Mouse (Mus musculus) G1E (cell line): ENCODE measurements around the gene P2rx1. TPM values are rescaled to one million over a fixed set of nuclear protein-coding genes. Genes with fewer than 3 reads are reported as not detected.

Experiments
- ATAC-seq: 2 replicates; pipeline ENCODE4 v1.8.0; 2016; ENCODE audit warnings: mild to moderate bottlenecking; ENCODE audit not compliant: insufficient number of reproducible peaks, poor library complexity, low FRiP score, severe bottlenecking; ENCODE audit errors: extremely low read depth
- DNase-seq: peaks from one replicate; pipeline ENCODE4 v3.0.0; 2012; ENCODE audit warnings: low spot score
- H3K27me3 ChIP-seq: 2 replicates; pipeline ENCODE4 v1.6.1; 2012; ENCODE audit warnings: mild to moderate bottlenecking, low read length, inconsistent platforms; ENCODE audit not compliant: insufficient read depth
- H3K36me3 ChIP-seq: replicated peaks from 2 replicates; pipeline ENCODE3; 2012; ENCODE audit warnings: mild to moderate bottlenecking, inconsistent platforms
- H3K4me1 ChIP-seq: 2 replicates; pipeline ENCODE4 v1.6.1; 2012; ENCODE audit warnings: low read depth, low read length, inconsistent platforms, mixed read lengths; ENCODE audit not compliant: insufficient read depth
- H3K4me3 ChIP-seq: 2 replicates; pipeline ENCODE4 v1.5.1; 2012; ENCODE audit warnings: low read depth, mild to moderate bottlenecking, inconsistent platforms, low read length, moderate library complexity, mixed read lengths
- H3K9me3 ChIP-seq: replicated peaks from 2 replicates; pipeline ENCODE4 v1.6.1; 2012; ENCODE audit warnings: inconsistent platforms
- CTCF ChIP-seq: IDR thresholded peaks from 2 replicates; pipeline ENCODE4 v1.5.1; 2012; ENCODE audit warnings: low read depth, low read length, inconsistent platforms, mixed read lengths
- GATA1 ChIP-seq: IDR thresholded peaks from 2 replicates; pipeline ENCODE4 v1.6.1; 2012; ENCODE audit warnings: borderline replicate concordance, low read length, inconsistent platforms, mixed read lengths
- GATA2 ChIP-seq: IDR thresholded peaks from 2 replicates; pipeline ENCODE4 v1.6.1; 2012; ENCODE audit warnings: low read depth, low read length, inconsistent platforms, borderline replicate concordance
- POLR2AphosphoS5 ChIP-seq: IDR thresholded peaks from 2 replicates; pipeline ENCODE4 v1.6.1; 2012; ENCODE audit warnings: low read depth, low read length, inconsistent platforms; ENCODE audit not compliant: insufficient replicate concordance
- TAL1 ChIP-seq: conservative IDR thresholded peaks from 2 replicates; pipeline ENCODE4 v1.6.1; 2012; ENCODE audit warnings: low read depth, low read length, inconsistent platforms, mixed read lengths
- polyA plus RNA-seq: library from polyadenylated mRNA; stranded (reverse); fragments of >175 nt; gene quantifications from 2 replicates; pipeline ENCODE4 v1.2.3, GENCODE M21; 2012
- total RNA-seq, 2 experiments: library from RNA; stranded (forward) in 1 of 2; stranded (reverse) in 1 of 2; fragments of 200-1000 nt in 1 of 2; fragments of >200 nt in 1 of 2; fragmentation: Nextera tagmentation in 1 of 2; gene quantifications; 2 replicates each; pipeline ENCODE4 v1.2.3; 2014 to 2017

The P2rx1 gene
- total and polyA plus RNA-seq, 3 experiments: 11.4 to 46.9 (median 14.8) TPM

DNA sequence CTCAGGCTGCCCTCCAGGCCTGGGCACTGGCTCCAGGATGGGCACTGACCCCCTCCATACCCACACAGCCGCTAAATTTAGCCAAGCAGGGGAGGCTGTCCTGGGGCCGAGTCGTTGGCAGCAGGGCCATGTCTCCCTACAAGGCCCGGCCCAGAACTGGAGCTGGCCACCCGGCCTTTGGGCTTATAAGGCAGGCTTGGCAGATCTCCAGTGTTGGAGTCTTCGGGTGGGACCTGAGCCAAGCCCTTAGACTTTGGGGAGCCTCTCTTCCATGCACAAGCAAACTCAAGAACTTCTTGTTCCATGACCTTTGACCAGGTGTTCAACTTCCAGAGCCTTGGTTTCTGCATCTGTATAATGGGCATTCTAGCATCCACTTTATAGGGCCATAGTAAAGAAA lies 2.6 kb upstream of the P2rx1 start:
- no peak for TF ChIP-seq CTCF
- TF ChIP-seq TAL1: no peak
- Histone ChIP-seq H3K4me3 (no peak overlapping the region), H3K27me3 (peaks cover 21% of the 10 kb centered on the region), H3K9me3 (no peaks in the 10 kb centered on the region), H3K4me1 (peaks cover 38% of the 10 kb centered on the region), H3K36me3 (peaks cover 8% of the 10 kb centered on the region)
- ATAC-seq (no peak), DNase-seq (no peak)

- DNase-seq (no peak), ATAC-seq (no peak)
- no peak for TF ChIP-seq TAL1
- TF ChIP-seq CTCF: no peak
- no peak for TF ChIP-seq POLR2AphosphoS5
- TF ChIP-seq GATA1: no peak
- no peak for TF ChIP-seq GATA2
- Histone ChIP-seq H3K36me3 (peaks cover 6% of the 10 kb centered on the region), H3K27me3 (peaks cover 18% of the 10 kb centered on the region), H3K9me3 (no peaks in the 10 kb centered on the region), H3K4me3 (no peak overlapping the region), H3K4me1 (peaks cover 38% of the 10 kb centered on the region)
Measured at GRCm38 (mm10) chr11:72996781-72997180, 2.1 kb upstream of the P2rx1 start.

DNA sequence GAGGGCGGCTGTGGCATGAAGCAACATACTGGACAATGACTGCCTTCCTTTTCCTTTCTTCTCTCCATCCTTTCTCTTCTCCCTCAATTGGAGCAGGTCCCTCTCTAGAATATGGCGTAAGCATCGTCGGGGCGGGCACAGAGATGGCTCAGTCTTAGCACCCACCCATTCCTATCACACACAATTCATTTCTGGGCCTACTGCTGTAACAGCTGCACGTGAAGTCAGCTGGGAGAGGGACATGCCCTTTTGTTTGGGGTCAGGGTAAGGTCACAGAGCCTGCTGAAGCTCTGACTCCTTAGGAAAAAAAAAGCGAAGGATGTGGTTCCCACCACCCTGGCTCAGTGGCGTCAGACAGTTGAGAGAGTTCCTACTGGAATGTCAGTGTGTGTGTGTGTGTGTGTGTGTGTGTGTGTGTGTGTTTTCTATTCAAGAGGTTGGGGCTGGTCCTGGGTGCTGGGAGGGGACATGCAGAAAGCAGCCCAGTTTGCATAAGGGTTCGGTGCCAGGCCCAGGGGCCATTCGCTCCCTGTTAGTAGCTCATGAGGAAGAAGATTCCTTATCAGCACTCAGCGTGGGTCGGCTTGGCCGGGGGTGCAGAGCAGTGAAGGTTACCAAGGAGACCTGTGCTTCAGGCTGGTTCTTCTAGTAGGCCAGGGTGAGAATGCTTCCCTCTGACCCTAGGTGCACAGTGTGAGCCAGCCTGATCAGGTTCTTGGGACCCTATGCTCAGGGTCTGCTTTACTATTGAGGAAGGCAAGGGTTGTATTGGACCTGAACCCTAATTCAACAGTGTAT lies 1.2 kb upstream of the P2rx1 start:
- peaks cover 13% of the 10 kb centered on the region; the same call in 1 of the 2 replicates for H3K27me3 ChIP-seq
- DNase-seq (peak; percentile 55), ATAC-seq (peak; percentile 40; the same call in 1 of the 2 replicates)
- no peaks in the 10 kb centered on the region for H3K9me3 ChIP-seq
- no peaks in the 10 kb centered on the region for H3K36me3 ChIP-seq
- TF ChIP-seq GATA2 (no peak), GATA1 (no peak), TAL1 (no peak), POLR2AphosphoS5 (no peak), CTCF (no peak)
- H3K4me1 ChIP-seq: peaks cover 37% of the 10 kb centered on the region
- peak overlapping the region; percentile 27; the same call in 1 of the 2 replicates for H3K4me3 ChIP-seq

- Histone ChIP-seq H3K4me3 (no peak overlapping the region), H3K4me1 (peaks cover 33% of the 10 kb centered on the region), H3K27me3 (peaks cover 6% of the 10 kb centered on the region), H3K36me3 (no peaks in the 10 kb centered on the region), H3K9me3 (no peaks in the 10 kb centered on the region)
- TF ChIP-seq GATA1: no peak
- peak; percentile 80 for TF ChIP-seq CTCF
- ATAC-seq (no peak), DNase-seq (no peak)
Measured at GRCm38 (mm10) chr11:73001029-73001428, 2.1 kb downstream of the P2rx1 start.

DNA sequence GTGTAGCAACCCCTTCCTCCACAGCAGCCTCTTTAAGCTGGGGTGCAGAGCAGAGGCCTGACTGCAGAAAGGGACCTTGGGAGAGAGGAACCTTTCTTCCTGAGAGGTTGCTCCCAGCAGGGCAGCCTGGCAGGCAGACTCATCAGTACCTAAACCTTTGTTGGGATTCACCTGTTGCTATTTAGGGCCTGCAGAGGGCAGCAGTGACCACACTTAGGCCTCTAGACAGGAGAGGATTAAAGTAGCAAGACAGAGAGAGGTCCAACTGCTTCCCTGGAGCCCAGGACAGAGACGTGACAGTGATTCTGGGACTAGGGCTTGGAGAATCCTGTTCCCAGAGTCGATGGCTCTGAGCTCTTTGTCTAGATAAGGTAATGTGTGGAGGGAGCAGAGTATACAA lies 7.5 kb downstream of the P2rx1 start:
- Histone ChIP-seq H3K36me3 (peaks cover 15% of the 10 kb centered on the region), H3K4me1 (peaks cover 12% of the 10 kb centered on the region), H3K27me3 (peaks cover 34% of the 10 kb centered on the region), H3K4me3 (no peak overlapping the region), H3K9me3 (no peaks in the 10 kb centered on the region)
- ATAC-seq (no peak; the same call in 1 of the 2 replicates), DNase-seq (no peak)
- TF ChIP-seq CTCF (peak; percentile 46; the same call in 1 of the 2 replicates), TAL1 (no peak), GATA2 (no peak), GATA1 (no peak), POLR2AphosphoS5 (no peak)

GRCm38 (mm10) chr11:73007113-73007512 lies 8.2 kb downstream of the P2rx1 start:
- peaks cover 15% of the 10 kb centered on the region for H3K36me3 ChIP-seq
- no peaks in the 10 kb centered on the region for H3K9me3 ChIP-seq
- H3K4me3 ChIP-seq: no peak overlapping the region
- TF ChIP-seq POLR2AphosphoS5: no peak
- TF ChIP-seq GATA2: no peak
- TF ChIP-seq GATA1: no peak
- no peak for TF ChIP-seq TAL1
- TF ChIP-seq CTCF: no peak
- no peak for ATAC-seq
- H3K27me3 ChIP-seq: peaks cover 35% of the 10 kb centered on the region
- no peak for DNase-seq
- peaks cover 12% of the 10 kb centered on the region for H3K4me1 ChIP-seq
